Mouse (Mus musculus) liver, embryonic 15.5 days (tissue): Measurements from ENCODE around the gene Foxr1. TPM values are rescaled to one million over a fixed set of nuclear protein-coding genes. Genes with fewer than 3 reads are reported as not detected.

Experiments used
- ATAC-seq: fragments of 200-750 bp; cut with Nextera tagmentation; 2 replicates; pipeline ENCODE4 v1.8.0; 2017; ENCODE audit warnings: moderate number of reproducible peaks, mild to moderate bottlenecking, moderate library complexity; ENCODE audit not compliant: insufficient read depth
- H3K27ac ChIP-seq: fragments of 300-500 bp; sonication (generic); replicated peaks from 2 replicates; pipeline ENCODE4 v1.5.1; 2015; ENCODE audit warnings: mild to moderate bottlenecking, inconsistent platforms
- H3K27me3 ChIP-seq: fragments of 300-500 bp; sonication (generic); 2 replicates; pipeline ENCODE4 v1.6.1; 2015; ENCODE audit warnings: mild to moderate bottlenecking, inconsistent platforms
- H3K36me3 ChIP-seq: fragments of 300-500 bp; sonication (generic); replicated peaks from 2 replicates; pipeline ENCODE4 v1.6.1; 2015; ENCODE audit warnings: moderate library complexity, mild to moderate bottlenecking, inconsistent platforms
- H3K4me1 ChIP-seq: fragments of 300-500 bp; sonication (generic); replicated peaks from 2 replicates; pipeline ENCODE4 v1.6.1; 2015; ENCODE audit warnings: inconsistent platforms
- H3K4me2 ChIP-seq: fragments of 300-500 bp; sonication (generic); 2 replicates; pipeline ENCODE4 v1.6.1; 2015; ENCODE audit warnings: moderate library complexity, mild to moderate bottlenecking, inconsistent platforms
- H3K4me3 ChIP-seq: fragments of 300-500 bp; sonication (generic); replicated peaks from 2 replicates; pipeline ENCODE4 v1.5.1; 2015; ENCODE audit warnings: mild to moderate bottlenecking, inconsistent platforms
- H3K9ac ChIP-seq: fragments of 300-500 bp; sonication (generic); 2 replicates; pipeline ENCODE4 v1.6.1; 2015; ENCODE audit warnings: moderate library complexity, mild to moderate bottlenecking, inconsistent platforms
- H3K9me3 ChIP-seq: fragments of 300-500 bp; sonication (generic); replicated peaks from 2 replicates; pipeline ENCODE4 v1.6.1; 2016; ENCODE audit warnings: inconsistent platforms
- WGBS: fragments of 180-500 bp; shearing (Covaris S2); methylation state at CpG from one replicate; pipeline ENCODE4 v1.1.7; 2015; ENCODE audit warnings: mixed read lengths; ENCODE audit not compliant: insufficient replicate concordance; 5-methylcytosine and 5-hydroxymethylcytosine counted together
- polyA plus RNA-seq: library from polyadenylated mRNA; unstranded; fragments of >200 nt; fragmentation: Nextera tagmentation; extraction: Ambion mirVana; gene quantifications from 2 replicates; pipeline ENCODE4 v1.2.1, GENCODE M21; 2015

Foxr1 gene
- polyA plus RNA-seq, result 0.06 TPM in 1 of 2 replicates, not detected in the other

GRCm38 (mm10) chr9:44440961-44441360 is at the start of gene Foxr1:
Foxr1 (minus strand) TSS chr9:44441136.
- no peak within 1 kb of the TSS for H3K27ac ChIP-seq
- no peak within 1 kb of the TSS for H3K4me2 ChIP-seq
- no peaks in the 10 kb centered on the region for H3K4me1 ChIP-seq
- no peak within 1 kb of the TSS for H3K9ac ChIP-seq
- no peaks in the 10 kb centered on the region for H3K9me3 ChIP-seq
- H3K36me3 ChIP-seq, result no peaks in the 10 kb centered on the region
- ATAC-seq, result no peak
- no peak within 1 kb of the TSS for H3K4me3 ChIP-seq
- H3K27me3 ChIP-seq, result no peaks in the 10 kb centered on the region; the same call in 1 of the 2 replicates
- 70% methylated on average over 19 of the region's 19 CpGs for WGBS

GRCm38 (mm10) chr9:44490086-44490967 is 49.4 kb upstream of the Foxr1 start:
- no peaks in the 10 kb centered on the region for H3K9me3 ChIP-seq
- H3K36me3 ChIP-seq, result no peaks in the 10 kb centered on the region
- peaks cover 72% of the 10 kb centered on the region for H3K4me1 ChIP-seq
- H3K9ac ChIP-seq, result no peak overlapping the region
- peak; percentile 33 for ATAC-seq
- H3K27ac ChIP-seq, result peak overlapping the region; percentile 79
- 42% methylated on average over 17 of the region's 17 CpGs for WGBS
- H3K4me2 ChIP-seq, result peak overlapping the region; percentile 52
- H3K4me3 ChIP-seq, result peak overlapping the region; percentile 22; the same call in 1 of the 2 replicates
- H3K27me3 ChIP-seq, result no peaks in the 10 kb centered on the region

GRCm38 (mm10) chr9:44489651-44490085 is 48.7 kb upstream of the Foxr1 start:
- WGBS, result 35% methylated on average over 17 of the region's 17 CpGs
- no peak overlapping the region for H3K9ac ChIP-seq
- peaks cover 5% of the 10 kb centered on the region for H3K27me3 ChIP-seq
- H3K4me2 ChIP-seq, result peak overlapping the region; percentile 52
- peaks cover 72% of the 10 kb centered on the region for H3K4me1 ChIP-seq
- H3K9me3 ChIP-seq, result no peaks in the 10 kb centered on the region
- H3K27ac ChIP-seq, result peak overlapping the region; percentile 79
- H3K36me3 ChIP-seq, result no peaks in the 10 kb centered on the region
- ATAC-seq, result no peak
- peak overlapping the region; percentile 22 for H3K4me3 ChIP-seq

- Histone ChIP-seq H3K9ac (no peak overlapping the region), H3K4me2 (peak overlapping the region; percentile 73), H3K4me3 (peak overlapping the region; percentile 22), H3K4me1 (peaks cover 66% of the 10 kb centered on the region), H3K9me3 (no peaks in the 10 kb centered on the region), H3K27ac (peak overlapping the region; percentile 79), H3K27me3 (peaks cover 13% of the 10 kb centered on the region), H3K36me3 (no peaks in the 10 kb centered on the region)
- ATAC-seq, result peak; percentile 50
- 42% methylated on average over 5 of the region's 5 CpGs for WGBS
These were observed 48.0 kb upstream of the Foxr1 start for GRCm38 (mm10) chr9:44488855-44489381.

GRCm38 (mm10) chr9:44488416-44488815 is 47.5 kb upstream of the Foxr1 start:
- Histone ChIP-seq H3K4me1 (peaks cover 61% of the 10 kb centered on the region), H3K4me2 (peak overlapping the region; percentile 73), H3K9ac (no peak overlapping the region), H3K27ac (peak overlapping the region; percentile 79), H3K27me3 (peaks cover 18% of the 10 kb centered on the region), H3K9me3 (no peaks in the 10 kb centered on the region), H3K4me3 (no peak overlapping the region), H3K36me3 (no peaks in the 10 kb centered on the region)
- WGBS, result 37% methylated on average over 8 of the region's 8 CpGs
- no peak for ATAC-seq

- peak; percentile 21 for ATAC-seq
- peak overlapping the region; percentile 30 for H3K4me3 ChIP-seq
- no peaks in the 10 kb centered on the region for H3K9me3 ChIP-seq
- H3K4me2 ChIP-seq, result peak overlapping the region; percentile 73
- H3K4me1 ChIP-seq, result peaks cover 54% of the 10 kb centered on the region
- peaks cover 28% of the 10 kb centered on the region for H3K27me3 ChIP-seq
- H3K9ac ChIP-seq, result no peak overlapping the region
- H3K27ac ChIP-seq, result peak overlapping the region; percentile 79
- WGBS, result 27% methylated on average over 7 of the region's 7 CpGs
- no peaks in the 10 kb centered on the region for H3K36me3 ChIP-seq
These were observed 46.5 kb upstream of the Foxr1 start for GRCm38 (mm10) chr9:44487441-44487840.

- 49% methylated on average over 15 of the region's 15 CpGs for WGBS
- Histone ChIP-seq H3K4me3 (peak overlapping the region; percentile 30), H3K27ac (peak overlapping the region; percentile 79), H3K9me3 (no peaks in the 10 kb centered on the region), H3K4me1 (peaks cover 55% of the 10 kb centered on the region), H3K9ac (no peak overlapping the region), H3K4me2 (peak overlapping the region; percentile 73), H3K27me3 (peaks cover 33% of the 10 kb centered on the region), H3K36me3 (no peaks in the 10 kb centered on the region)
- no peak for ATAC-seq
These were observed 45.9 kb upstream of the Foxr1 start for GRCm38 (mm10) chr9:44486741-44487421.

- peak overlapping the region; percentile 79 for H3K27ac ChIP-seq
- 50% methylated on average over 3 of the region's 3 CpGs for WGBS
- peaks cover 54% of the 10 kb centered on the region for H3K4me1 ChIP-seq
- peak overlapping the region; percentile 30 for H3K4me3 ChIP-seq
- peaks cover 39% of the 10 kb centered on the region for H3K27me3 ChIP-seq
- H3K9ac ChIP-seq, result no peak overlapping the region
- no peaks in the 10 kb centered on the region for H3K36me3 ChIP-seq
- ATAC-seq, result no peak
- H3K4me2 ChIP-seq, result peak overlapping the region; percentile 73
- H3K9me3 ChIP-seq, result no peaks in the 10 kb centered on the region
These were observed 45.4 kb upstream of the Foxr1 start for GRCm38 (mm10) chr9:44486335-44486734.

GRCm38 (mm10) chr9:44485516-44486161 is 44.7 kb upstream of the Foxr1 start:
- Histone ChIP-seq H3K4me2 (peak overlapping the region; percentile 73), H3K27me3 (peaks cover 46% of the 10 kb centered on the region), H3K36me3 (no peaks in the 10 kb centered on the region), H3K27ac (peak overlapping the region; percentile 45), H3K9me3 (no peaks in the 10 kb centered on the region), H3K9ac (no peak overlapping the region), H3K4me1 (peaks cover 48% of the 10 kb centered on the region), H3K4me3 (peak overlapping the region; percentile 66; the same call in 1 of the 2 replicates)
- ATAC-seq, result no peak
- WGBS, result 44% methylated on average over 14 of the region's 14 CpGs

- peaks cover 42% of the 10 kb centered on the region for H3K4me1 ChIP-seq
- ATAC-seq, result no peak
- peaks cover 51% of the 10 kb centered on the region for H3K27me3 ChIP-seq
- no peaks in the 10 kb centered on the region for H3K36me3 ChIP-seq
- peak overlapping the region; percentile 66; the same call in 1 of the 2 replicates for H3K4me3 ChIP-seq
- H3K9ac ChIP-seq, result no peak overlapping the region
- H3K4me2 ChIP-seq, result peak overlapping the region; percentile 73
- WGBS, result 52% methylated on average over 6 of the region's 6 CpGs
- H3K27ac ChIP-seq, result no peak overlapping the region; the same call in 1 of the 2 replicates
- no peaks in the 10 kb centered on the region for H3K9me3 ChIP-seq
These were observed 44.2 kb upstream of the Foxr1 start for GRCm38 (mm10) chr9:44485105-44485515.
